Mouse (Mus musculus) fibroblast of lung, adult 2 months (primary cell): ENCODE results near the gene Cdc42bpa.

ENCODE experiments used
- DNase-seq: peaks from one replicate; pipeline ENCODE4 v3.0.0-alpha.2; 2011; ENCODE audit warnings: low read depth

Gene Cdc42bpa

DNA sequence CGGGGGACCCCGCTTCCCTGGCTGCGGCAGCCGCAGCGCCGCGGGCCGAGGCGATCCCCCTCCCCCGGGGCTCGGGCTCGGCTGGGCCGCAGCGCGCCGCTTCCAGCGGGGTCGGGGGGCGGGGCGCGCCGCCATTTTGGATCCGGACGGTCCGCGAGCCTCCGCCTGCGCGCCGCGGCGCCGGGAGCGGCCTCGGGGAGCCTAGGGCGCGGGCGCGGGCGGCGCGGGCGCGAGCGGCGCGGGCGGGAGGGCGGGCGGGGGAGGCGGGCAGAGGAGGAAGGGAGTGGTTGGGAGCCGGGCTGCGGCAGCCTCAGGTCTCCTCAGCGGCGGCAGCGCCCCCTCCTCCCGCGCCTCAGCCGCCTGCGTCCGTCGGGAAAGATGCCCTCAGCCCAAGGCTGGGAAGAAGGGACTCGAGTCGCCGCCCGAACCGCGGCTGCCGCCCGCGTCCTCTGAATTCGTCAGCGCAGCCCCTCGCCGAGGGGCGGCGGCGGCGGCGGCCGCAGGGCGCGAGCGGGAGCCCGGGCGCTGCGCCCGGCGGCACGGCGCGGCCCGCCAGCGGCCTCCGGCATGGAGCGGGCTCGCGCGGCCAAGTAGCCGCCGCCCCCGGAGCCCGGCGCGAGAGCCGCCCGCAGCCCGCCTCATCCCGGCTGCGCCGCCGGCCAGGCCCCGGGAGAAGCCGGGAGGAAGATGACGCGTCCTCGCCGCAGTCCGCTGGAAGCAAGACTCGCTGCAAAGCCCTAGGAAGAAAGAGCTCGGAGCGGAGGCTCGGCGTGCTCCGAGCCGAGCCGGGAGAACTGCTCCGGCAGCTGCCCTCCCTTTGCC is at the start of gene Cdc42bpa:
TSS of gene Cdc42bpa (plus strand) at position 752 of the 822 bp plus-strand sequence.
- DNase-seq, result no peak

DNA sequence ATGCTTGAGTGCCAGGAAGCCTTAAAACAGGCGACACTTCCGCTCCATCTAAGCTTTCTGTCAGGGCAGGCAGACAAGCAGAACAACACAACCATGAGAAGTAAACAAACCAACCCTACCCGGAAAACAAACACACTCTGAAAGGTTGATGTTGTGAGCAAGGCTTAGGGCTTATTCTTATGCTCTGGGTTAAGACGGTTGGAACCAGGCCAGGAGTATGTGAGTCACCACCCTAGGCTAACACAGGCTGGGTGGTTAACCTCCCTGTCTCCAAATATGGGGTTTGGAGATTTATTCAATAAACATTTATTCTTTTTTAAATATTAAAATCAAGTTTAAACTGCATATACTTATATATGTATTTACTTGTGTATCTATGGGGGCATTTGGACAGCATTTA is 46.8 kb upstream of the Cdc42bpa start:
- DNase-seq, result peak; percentile 77

DNA sequence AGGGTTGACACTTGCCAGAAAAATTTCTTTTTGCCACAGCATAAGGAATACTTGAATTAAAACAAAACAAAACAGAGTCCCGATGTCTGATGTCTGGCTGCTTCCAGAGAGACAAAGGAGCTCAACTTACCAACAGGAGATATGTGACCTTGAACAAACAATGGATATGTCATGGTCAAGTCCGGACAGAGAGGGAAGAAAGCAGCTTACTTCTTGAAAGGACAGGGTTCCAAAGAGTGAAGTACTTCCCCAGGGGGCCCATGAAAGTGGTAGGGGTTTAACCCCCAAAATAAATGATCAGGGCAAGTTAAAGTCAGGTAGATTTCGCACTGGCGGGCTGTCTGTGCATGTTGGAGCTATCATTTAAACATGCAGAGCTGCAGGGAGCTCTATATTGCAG is 43.2 kb upstream of the Cdc42bpa start:
- DNase-seq, result no peak

DNA sequence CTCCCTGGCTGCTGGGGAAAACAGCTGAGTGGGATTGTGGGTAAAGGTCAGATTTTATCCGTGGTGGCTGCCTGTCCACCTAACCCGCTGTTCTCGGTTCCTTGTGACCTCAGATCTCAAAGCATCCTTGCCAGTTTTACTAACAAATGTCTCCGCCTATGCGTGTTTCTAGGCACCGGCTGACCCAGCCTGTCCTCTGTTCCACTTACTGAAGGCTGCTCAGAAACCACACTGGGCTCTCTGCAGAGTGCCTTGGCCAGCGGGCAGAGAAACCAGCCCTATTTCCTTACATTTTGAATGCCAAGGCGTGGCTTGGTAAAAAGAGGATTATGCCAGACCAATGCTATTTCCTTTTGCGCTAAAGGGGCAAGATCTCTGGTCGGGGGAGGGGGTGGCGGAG is 42.8 kb upstream of the Cdc42bpa start:
- DNase-seq, result no peak

DNA sequence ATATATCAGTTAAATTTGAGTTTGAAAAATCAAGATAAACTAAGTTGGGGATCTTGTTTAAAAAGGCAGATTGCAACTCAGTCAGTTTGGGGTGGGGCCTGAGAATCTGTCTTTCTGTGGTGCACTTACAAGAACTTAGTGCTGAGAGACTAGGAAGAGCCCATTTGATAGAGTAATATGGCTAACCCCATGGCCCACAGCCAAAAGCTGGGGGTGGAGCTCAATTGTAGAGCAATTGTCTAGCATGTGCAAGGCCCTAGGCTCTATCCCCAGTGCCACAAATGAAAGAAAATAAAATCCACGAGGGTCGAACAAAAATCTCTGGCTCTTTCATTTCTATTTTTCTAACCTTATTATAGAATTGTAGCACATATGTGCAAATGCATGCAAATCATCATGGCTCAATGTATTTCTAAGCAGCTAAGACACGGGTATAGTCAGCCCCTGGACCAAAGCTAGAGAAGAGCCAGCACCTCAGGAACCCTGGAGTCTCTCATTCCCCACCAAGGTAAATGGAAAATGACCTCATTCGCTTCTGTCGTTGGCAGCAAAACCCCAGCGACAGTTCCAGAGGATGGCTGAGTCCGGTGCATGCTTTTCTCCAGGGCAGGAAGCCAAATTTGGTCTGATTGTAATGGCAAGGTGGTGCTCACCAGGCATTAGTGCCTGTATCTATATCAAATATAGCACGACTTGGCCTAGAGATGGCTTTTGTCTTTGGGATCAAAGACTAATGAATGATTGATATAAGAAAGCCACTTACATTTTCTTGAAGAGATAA is 40.4 kb upstream of the Cdc42bpa start:
- DNase-seq, result no peak

DNA sequence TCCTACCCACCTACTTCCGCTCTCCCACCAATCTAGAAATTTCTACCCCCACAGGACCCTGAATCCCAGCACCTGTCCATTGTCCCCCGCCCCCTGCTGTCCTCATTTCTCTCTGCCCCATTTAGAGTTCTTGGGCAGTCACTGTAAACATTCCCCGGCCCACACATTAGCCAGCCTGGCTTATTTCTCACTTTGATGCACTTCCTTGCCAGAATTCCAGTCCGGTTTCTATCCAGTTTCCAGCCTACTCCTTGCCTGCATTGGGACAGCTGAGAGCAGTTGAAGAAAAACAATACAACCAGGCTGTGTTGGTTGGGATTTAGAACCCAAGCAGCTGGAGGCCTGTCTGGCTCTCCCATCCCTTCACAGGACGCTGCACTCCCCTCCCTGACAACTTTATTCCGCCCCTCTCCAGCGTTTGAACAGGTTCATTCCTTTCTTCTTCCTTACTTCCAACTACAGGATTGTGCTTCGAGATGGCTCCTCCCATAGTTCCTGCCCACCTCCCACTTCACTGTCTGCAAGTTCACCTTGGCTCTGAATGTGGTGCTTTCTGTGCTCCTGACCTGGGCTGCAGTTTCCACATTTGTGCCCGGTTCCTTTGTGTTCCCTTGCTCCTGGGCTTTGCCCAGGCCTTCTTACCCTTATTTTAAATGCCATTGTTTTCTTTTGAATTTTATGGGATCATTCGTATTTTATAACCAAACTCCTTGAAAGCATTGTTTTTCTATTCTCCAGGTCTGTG is 36.4 kb upstream of the Cdc42bpa start:
- DNase-seq, result no peak

DNA sequence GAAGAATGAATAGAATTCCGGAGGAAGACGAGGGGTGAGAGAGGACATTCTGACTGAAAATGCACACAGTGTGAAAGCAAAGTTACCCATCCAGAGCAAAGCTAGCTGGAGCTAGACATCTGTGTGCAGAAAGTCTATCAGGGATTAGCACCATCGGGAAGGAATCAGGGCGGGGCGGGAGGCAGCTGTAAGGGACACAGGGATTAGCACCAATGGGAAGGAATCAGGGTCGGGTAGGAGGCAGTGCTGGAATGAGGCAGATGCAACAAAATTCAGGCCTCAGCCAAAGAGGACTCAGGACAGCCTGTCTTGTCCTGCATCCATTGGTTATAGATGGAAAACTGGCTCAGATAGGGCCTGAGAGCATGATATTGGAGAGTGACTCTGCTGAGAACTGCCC is 34.0 kb upstream of the Cdc42bpa start:
- DNase-seq, result no peak

DNA sequence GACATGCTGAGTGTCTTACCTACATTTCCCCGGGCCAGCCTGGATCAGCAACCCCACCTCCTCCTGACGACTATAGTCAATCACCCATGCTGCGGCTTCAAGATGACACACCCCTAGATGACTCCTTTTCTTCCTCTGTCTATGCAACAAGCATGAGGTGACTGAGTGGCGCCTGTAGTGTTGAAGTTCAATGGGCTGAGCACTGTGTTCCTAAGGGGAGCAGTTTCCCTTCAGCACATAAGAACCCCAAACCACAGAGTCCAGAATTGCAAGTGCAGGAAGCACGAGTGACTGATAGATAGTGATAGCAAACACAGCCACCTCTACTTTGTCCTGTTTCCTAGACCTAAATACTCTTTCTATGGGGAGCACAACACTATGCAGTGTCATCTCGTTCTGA is 33.2 kb upstream of the Cdc42bpa start:
- DNase-seq, result no peak

DNA sequence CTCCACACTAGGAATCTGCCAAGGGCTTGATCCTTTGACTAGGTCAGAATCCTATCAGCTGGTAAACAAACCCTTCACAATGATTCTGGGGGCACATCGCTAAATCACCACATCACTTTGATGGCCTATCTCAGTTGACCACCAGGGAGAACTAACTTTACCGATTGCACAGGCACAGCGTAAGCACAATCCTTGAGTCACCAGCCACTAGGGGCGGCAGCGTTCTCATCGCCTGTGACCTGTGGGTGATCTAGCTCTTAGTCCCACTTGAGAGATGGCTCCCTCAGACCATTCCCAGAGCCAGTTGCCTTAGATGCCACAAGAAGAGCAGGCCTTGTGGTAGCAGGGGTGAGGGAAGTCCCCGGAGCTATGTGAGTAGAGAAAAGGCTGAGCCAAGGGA is 31.4 kb upstream of the Cdc42bpa start:
- no peak for DNase-seq

DNA sequence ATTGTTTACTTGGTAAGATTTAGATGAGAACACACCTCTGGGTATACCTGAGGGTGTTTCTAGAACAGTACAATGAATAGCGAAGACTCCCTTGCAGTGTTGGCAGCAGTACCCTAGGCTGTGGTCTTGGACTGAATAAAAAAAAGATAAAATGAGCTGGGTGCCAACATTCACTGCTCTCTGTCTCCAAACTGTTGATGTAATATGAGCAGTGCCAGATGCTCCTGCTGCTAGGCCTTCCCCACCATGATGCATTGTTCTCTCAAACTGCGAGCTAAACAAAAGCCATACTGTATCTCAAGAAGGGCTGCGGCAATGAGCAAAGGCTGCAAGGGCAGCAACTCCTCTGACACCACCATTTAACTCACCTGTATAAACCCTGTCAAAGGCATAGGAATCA is 29.0 kb upstream of the Cdc42bpa start:
- no peak for DNase-seq

DNA sequence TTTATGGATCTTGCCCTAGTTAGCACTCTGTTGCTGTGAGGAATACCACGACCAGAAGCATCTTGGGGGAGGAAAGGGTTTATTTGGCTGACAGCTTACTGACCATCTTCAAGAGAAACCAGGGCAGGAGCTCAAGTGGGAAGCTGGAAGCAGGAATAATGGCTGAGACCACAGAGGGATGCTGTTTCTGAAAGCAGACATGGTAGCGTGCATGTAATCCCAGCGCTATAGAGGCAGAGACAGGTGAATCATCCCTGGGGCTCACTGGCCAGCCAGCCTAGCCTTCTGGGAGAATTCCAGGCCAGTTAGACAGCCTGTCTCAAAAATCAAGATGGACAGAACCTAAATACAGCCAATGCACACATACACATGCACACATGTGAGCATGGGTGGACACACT is 26.2 kb upstream of the Cdc42bpa start:
- DNase-seq, result no peak

DNA sequence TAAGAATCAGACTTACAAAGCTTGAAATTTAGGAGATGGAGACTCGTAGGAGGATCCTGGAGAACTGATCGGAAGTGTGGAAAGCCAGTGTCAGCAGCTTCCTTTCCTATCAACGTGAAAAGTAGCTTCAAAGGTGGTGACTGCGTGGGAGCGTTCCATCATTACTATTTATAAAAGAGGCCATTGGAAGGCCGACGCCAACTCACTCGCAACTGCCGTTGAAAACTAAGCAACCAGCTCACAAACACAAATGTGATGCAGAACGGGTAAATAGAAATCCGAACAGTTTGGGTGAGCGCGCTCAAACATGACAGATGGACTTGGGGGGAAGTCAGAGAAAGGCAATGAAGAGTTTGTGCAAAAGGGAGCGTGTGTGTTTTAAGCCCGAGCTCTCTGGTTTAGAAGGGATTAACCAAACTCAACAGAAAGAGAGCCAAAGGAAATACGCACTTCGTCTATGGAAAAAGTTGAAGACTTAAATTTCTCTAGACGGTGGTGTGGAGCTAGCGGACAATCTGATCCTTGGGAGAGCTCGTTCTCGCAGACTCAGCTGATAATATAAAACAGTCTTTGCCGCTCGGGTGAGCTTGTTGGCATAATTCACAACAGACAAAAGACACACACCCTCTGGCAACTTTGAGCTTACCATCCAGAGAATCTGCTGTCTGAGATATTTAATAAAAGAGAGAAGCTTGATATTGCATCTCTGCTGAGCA is 20.0 kb upstream of the Cdc42bpa start:
- DNase-seq, result no peak

DNA sequence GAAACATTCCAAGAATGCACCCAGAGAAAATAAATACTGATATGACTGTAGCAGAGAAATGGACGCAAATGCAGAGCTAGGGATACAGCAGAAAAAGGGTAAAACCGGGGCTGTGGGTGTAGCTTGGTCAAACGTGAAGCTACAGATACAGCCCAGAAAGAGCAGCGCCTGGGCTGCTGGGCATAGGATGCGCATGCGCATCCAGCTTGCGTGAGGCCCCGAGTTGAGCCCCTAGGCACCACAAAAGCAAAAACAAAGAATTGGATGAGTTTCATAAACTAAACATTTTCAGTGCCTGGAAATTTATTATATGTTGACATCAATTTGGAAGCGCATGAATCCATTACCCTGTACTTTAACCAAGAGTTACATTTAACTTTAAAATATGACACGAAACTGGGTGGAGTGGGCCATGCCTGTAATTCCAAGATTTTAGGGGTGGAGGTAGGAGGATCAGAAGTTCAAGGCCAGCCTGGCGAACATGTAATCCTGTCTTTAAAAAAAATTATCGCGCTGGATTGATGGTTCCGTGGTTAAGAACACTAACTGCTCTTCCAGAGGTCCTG is 19.4 kb upstream of the Cdc42bpa start:
- no peak for DNase-seq

DNA sequence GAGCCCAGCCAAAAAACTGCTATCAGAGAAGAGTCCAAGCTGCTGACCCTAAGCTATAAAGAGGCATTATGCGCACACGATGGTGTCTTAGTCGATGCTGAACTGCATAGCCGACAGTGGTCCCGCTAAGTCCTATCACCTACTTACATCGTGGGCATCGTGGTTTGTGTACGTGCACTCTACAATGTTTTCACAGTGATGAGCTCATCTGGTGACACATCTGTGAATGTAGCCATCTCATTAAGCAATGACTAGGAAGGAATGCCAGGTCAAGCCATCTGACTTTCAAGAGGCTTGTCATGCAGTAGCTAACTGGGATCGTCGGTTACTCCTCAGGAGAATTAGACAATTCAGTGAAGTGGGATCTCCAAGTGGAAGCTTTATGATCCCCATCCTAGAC is 15.3 kb upstream of the Cdc42bpa start:
- DNase-seq, result no peak

DNA sequence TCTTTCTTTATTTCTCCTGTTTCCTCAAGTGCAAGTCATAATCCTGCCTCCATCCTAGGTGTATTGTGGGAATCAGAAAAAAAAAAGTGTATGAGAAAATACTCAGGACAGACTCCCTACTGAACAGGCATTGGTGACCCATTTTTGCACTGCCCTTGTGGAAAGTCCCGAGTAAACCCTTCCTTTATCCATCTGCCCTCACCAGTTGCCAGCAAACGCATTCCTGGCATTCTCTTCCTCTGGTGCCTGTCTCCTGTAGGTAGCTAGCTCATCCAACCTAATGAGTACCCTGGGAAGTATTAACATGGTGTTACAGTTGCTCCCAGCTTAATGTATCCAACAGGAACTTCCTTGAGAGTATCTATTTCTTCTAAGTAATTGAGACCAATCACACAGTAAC is 13.7 kb upstream of the Cdc42bpa start:
- DNase-seq, result no peak

DNA sequence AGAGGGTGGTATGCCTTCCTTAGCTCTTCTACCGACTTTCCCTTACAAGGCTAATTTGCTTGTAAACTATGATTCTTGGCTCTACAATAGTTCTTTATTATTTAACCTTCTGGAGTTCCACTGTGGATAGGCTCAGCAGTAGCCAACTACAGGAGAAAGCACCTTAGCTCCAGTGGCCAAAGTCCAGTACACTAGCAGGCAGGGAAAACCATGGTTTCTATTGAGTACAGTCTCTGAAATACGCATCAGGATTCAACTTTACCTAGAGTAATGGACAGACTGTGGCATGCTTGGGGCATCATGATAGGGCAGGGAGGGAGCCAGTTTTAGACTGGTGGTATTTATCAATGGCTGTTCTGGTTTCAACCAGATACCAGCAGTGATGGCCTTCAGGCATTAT is 12.6 kb upstream of the Cdc42bpa start:
- no peak for DNase-seq

DNA sequence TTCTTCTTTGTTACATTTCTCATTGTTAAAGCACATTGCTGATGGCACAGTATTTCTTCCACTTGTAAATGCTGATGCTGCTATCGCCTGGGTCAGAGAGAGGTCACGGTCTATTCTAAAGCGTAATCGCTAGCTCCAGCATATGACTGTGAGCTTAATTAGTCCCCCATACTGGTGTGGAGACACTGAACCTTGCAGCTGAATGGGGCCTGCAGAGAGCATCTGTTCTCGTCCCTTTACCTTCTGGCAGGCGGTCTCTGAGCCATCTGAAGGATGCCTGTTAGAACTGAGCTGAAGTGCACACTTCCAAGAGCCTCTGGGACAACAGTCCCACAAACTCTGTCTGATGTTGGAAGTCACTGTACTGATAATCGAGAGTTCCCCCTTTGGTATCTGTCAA is 8.7 kb upstream of the Cdc42bpa start:
- no peak for DNase-seq

DNA sequence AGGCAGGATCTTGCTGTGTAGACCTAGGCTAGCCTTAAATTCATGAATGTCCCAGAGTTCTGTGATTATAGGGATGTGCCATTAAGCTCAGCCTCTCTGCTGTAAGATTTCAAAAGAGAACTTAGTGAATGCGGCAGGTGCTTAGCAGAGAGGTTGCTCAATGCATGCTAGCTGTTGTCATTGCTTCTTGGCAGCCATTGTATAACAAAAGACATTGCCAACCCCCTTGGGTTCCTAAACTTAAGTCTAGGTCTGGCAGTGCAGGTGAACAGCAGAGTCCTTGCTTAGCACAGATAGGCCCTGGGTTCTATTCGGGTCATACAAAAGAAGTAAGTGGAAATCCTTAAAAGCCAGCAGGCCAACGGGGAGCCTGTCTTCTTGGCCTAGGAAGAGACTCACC is 7.0 kb upstream of the Cdc42bpa start:
- no peak for DNase-seq

DNA sequence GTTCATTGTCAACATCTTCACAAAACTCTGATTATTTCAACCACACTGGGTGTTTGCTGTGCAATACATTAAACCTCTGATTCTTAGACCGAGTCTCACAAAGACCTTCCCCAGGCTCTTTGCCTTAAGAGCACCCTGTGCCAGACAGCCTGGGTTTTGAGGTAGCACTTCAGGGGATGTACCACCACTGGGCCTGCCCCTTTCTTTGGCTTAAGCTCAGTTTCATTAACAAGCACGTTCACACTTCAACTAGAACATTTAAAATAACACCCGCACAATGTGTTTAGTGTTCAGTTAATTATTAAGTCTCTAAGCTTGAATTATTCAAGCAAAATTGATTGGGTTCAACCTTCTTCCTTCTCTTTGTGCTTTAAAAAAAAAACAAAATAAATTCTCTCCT is 2.8 kb upstream of the Cdc42bpa start:
- DNase-seq, result no peak

DNA sequence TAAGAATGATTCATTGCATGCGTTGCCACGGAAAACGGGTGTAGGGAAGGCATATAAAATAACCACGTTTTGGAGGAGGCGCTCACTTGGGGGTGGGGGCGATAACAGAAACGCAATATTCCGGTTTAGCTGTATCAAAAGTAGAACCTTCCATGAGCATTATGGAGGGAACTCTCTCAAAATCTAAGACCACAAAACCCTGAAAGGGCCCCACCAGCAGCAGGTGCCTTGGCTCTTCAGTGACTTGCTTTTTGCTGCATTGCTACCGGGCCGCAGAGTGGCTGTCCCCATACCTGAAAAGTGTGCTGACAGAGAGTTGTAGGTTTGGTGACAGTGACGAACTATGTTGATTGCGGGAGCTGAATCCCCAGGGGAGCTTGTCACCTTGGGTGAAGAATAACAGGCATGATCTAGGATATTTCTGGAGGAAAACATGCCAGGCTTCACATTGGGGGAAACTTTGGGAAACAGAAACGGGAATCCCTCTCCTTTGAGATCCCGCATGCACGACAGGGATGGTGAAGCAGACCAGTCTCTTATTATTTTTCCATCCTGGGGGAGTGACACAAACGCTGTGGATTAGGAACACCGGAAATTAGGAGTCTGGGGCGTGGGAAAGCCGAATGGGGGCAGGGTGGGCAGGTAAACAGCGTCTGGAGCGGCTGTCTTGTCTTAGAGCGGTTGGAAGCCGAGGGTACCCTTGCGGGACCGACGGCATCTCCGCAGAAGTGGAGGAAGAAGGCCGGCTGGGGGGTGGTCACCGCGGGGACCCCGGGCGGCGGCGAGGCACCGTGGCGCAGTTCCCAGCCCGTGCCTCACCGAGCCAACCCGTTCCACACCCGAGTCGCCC is 1.2 kb upstream of the Cdc42bpa start:
- no peak for DNase-seq

DNA sequence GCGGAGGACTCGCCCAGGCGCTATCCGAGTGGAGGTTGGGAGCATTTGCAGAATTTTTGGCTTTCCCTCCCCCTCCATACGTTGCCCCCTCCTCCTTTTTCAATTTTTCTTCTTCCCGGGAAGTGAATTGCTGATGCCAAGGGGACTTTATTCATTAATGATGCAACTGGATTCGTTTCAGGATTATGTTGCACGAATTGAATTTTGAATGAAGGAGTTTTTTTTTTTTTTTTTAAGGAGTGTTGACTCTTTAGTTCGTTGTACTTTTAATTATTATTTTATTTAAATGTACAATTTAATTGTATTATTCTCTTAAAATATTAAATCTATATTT is 238 bp downstream of the Cdc42bpa start:
- no peak for DNase-seq
